Mouse (Mus musculus) G1E (cell line): ENCODE measurements around the gene Actl11.

Experiments used
- CTCF ChIP-seq: IDR thresholded peaks from 2 replicates; pipeline ENCODE4 v1.5.1; 2012; ENCODE audit warnings: low read depth, low read length, inconsistent platforms, mixed read lengths
- GATA2 ChIP-seq: IDR thresholded peaks from 2 replicates; pipeline ENCODE4 v1.6.1; 2012; ENCODE audit warnings: low read depth, low read length, inconsistent platforms, borderline replicate concordance
- POLR2AphosphoS5 ChIP-seq: IDR thresholded peaks from 2 replicates; pipeline ENCODE4 v1.6.1; 2012; ENCODE audit warnings: low read depth, low read length, inconsistent platforms; ENCODE audit not compliant: insufficient replicate concordance
- TAL1 ChIP-seq: conservative IDR thresholded peaks from 2 replicates; pipeline ENCODE4 v1.6.1; 2012; ENCODE audit warnings: low read depth, low read length, inconsistent platforms, mixed read lengths

DNA sequence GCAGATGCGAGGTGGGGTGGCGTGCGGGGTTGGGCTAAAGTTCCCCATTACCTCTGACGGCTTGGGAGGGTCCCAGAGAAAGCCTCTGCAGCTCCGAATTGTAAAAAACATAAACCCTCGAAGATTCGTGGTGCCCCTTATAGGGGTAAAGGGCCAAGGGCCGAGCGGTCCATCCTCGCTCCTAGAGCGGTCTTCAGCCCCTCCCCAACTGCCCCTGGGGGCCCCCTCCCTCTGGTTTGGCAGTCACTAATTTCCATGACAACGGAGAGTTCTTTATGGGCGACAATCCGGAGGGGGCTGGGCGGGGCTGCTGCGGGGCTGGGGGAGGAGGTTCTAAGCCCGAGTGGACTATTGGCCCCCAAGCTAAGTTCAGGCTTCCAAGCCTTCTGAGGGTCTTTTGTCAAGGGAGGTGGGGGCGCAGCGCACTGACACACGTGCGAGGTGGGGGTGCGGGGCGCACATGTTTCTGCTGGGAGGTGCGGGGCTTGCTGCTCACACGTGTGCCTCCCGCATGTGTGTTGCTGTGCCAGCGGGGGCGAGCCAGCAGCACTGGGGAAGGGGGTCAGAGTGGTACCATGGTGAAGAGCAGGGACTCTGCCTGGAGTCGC lies 8.1 kb downstream of the Actl11 start:
- TF ChIP-seq POLR2AphosphoS5 (no peak), CTCF (no peak), TAL1 (no peak), GATA2 (no peak)
